Mouse (Mus musculus) adrenal gland, postnatal 14 days (tissue): ENCODE measurements around the gene Tmbim6. TPM values are rescaled to one million over a fixed set of nuclear protein-coding genes. Genes with fewer than 3 reads are reported as not detected.

ENCODE experiments used
- DNase-seq: peaks from one replicate; pipeline ENCODE4 v3.0.0; 2021; ENCODE audit warnings: mixed read lengths
- total RNA-seq: library from RNA; stranded (reverse); gene quantifications from 2 replicates; pipeline ENCODE4 v1.2.3, GENCODE M21; 2021

Gene Tmbim6
- total RNA-seq, 1 experiment from 2014 or later = 598 TPM

DNA sequence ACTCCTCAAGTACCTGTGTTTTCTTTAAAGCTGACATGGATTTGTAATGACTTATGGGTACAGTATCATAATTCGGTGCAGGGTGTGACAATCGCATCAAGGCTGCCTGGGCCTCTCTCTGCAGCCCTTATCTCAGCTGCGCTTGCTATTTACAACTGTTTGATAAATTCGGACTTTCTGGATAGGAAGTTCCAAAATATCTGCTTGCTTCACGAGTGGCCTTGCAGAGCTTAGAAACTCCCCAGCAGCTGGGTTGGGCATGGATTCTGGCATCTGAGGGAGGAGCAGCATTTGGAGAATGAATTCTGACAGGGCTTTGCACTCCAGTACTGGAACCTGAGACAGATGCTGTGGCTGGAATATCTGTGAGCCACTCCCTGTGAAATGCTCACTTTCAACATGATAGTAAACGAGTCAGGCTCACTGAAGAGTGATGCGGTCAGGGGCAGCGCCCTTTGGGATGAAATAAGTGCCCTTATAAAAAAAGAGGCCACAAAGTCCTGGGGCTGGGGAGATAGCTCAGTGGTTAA is 57.1 kb downstream of the Tmbim6 start:
- DNase-seq = peak; percentile 73

DNA sequence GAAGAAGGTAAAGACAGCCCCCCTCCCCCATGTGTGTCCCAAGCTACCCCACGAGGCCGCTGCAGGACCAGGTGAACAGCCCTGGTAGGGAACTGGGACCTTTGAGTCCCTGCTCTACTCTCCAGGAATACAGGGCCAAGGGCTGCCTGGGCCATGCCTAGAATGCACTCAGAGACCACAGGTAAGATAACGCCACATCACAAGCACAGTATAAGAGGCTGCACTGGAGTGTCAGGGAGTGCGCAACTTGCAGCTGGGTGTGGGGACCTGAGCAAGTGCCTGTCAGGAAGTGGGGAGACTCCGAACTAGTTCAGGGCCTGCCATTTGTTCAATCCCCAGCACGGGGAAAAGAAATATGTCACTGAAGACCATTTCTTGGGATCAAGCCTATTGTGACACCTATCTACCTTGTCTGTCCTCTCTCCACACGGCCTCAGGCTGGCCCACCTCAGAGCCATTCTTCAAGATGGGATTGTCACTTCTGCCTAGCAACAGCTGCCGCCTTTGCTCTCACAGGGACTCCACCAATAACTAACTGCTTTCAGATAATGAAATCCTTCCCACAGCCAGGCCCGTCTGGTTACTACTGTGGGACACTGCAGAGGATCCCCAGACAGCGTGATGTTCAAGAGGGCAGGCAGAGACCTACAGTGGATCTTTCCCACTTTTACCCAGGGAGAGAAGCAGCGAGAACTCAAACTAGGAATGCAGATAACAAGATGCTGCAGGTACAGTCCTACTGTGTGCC is 60.6 kb downstream of the Tmbim6 start:
- DNase-seq = peak; percentile 44

DNA sequence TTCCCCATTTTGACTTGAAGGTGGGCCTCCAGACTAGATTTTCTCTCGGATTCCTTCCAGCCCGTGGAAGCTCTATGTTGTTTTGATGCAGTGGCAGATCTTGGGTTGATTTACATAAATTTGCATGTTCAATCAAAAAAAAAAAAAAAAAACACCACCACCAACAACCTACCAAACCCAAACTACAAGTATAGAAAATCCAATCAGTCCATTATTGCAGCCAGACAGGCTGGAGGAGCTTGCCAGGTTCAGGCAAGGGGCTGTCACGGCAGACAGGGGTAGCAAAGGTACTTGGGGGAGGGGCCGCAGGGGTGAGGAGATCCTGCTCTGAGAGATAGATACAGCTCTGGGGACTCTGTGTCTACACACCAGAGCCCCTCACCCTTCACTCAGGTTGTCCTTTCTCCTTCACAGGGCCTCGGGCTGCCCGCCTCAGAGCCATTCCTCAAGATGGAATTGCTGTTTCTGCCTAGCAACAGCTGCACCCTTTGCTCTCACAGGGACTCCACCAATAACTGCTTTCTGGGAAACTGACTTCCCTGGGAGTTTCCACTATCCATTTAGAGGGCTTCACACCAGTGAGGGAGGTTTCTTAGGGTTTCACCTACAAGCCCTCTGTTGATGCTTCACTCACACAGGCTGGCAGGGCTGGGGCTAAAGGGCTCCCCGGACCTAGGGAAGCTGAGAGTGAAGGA is 62.0 kb downstream of the Tmbim6 start:
- DNase-seq = no peak

DNA sequence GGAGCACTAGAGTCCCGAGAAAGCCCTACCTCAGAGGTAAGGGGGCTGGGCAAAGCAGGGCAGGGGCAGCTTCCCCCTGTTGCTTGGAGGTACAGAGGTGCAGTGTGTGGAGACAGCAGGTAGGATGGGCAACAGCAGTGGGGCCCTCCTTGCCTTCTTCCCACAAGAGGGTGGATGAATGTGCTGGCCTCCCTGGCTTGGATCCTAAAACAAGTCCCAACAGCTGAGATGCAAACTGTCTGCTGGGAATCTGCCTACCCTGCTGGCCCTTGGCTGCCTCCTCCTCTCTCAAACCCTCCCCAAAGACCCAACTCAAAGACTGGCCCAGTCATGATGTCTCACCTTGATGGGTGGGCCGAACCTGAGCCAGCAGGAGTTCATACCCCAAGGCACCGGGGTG is 62.7 kb downstream of the Tmbim6 start:
- DNase-seq = no peak

- DNase-seq = no peak
Measured at GRCm38 (mm10) chr15:99456338-99456962, 63.8 kb downstream of the Tmbim6 start.

DNA sequence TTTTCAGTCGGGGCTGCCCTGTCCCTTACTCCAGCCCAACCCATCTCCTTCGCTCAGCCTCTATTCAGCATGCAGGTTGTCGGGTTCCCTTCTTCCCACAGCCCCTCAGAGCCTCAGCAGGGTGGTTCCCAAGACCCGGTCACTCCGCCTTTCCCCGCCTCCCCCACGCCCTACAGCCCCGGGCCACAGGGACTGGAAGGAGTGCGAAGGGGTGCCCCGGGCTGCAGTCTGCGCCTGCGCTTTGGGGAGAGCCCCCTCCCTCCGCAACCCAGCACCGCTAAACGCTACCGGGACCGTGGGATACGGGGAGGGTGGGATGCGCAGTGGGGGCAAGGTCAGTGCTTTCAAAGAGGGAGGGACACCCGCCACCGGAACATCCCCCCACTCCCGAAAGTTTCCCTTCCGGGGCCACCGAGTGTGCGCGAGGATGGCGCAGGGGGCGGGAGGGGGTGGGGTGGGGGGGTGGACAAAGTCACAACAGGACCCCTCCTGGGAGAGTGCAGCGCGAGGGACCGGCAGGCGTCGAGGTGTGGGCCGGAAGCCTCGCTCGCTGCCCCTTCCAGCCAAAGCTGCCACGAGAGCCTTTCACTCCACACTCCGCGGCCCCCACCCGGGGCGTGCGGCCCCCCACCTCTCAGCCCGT is 64.4 kb downstream of the Tmbim6 start:
- DNase-seq = peak; percentile 79

DNA sequence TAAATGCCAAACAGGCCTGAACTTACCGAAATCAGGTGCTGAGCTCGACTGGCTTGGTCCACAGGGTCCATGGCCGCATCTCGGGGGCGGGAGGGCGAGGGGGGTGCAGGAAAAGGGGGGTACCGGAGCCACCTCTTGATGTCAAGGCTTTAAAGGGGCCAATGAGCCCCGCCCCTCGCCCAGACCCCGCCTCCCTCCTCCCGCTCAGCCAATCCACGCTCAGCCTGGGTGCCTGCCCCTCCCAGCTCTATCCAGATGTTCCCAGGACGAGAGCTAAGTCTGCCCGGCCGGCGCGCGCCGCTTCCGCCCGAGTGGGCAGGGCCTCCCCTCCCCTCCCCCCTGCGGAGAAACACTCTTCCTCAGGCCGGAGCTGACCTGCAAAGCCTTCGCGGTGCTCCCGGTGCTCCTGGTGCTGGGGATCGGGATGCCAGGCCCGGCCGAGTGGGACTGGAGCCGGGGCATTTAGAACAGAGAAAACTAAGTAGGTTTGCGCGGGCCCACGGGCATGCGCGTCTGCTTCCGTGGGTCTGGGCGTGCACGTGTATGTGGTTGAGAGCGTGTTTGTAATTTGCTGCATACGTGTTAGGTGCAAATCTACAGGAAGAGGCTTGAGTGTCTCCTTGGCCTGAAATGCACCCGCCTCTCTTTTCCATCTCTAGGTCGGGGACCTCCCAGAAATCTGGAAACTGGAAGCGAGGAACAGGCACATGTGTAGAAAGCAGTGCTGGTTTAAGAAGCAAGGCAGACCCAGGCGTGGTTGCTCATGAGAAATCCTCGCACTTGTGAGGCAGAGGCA is 65.1 kb downstream of the Tmbim6 start, which contains the start of gene Nckap5l:
Nckap5l (minus strand) TSS at position 143 of the 796 bp plus-strand sequence.
- DNase-seq = peak; percentile 97

Other genes with a start within 250 kb of the Tmbim6 start
- gene Kcnh3, start 168.0 kb upstream of the Tmbim6 start, total RNA-seq = 1.1 and 1.8 TPM in 2 replicates
- gene Mcrs1, start 140.9 kb upstream of the Tmbim6 start, total RNA-seq = 41.4 and 41.9 TPM in 2 replicates
- 44.8 and 46.5 TPM in 2 replicates for gene Prpf40b, start 97.8 kb upstream of the Tmbim6 start, total RNA-seq
- 2.0 and 2.8 TPM in 2 replicates for gene Fam186b, start 97.0 kb upstream of the Tmbim6 start, total RNA-seq
- gene Fmnl3, start 22.4 kb upstream of the Tmbim6 start, total RNA-seq = 21.3 and 31.3 TPM in 2 replicates
- 25.6 and 29.0 TPM in 2 replicates for gene Nckap5l, start 64.9 kb downstream of the Tmbim6 start, total RNA-seq
- gene Bcdin3d, start 81.8 kb downstream of the Tmbim6 start, total RNA-seq = 3.9 and 6.8 TPM in 2 replicates
- 16.3 and 17.2 TPM in 2 replicates for gene Faim2, start 135.3 kb downstream of the Tmbim6 start, total RNA-seq
- 1.4 and 1.7 TPM in 2 replicates for gene Aqp2, start 186.2 kb downstream of the Tmbim6 start, total RNA-seq
- 2.1 and 2.3 TPM in 2 replicates for gene Aqp5, start 197.9 kb downstream of the Tmbim6 start, total RNA-seq
- gene Aqp6, start 208.5 kb downstream of the Tmbim6 start, total RNA-seq = not detected in 2 replicates